Mouse (Mus musculus) lung, embryonic 16.5 days (tissue): ENCODE measurements around the gene Dock9. TPM values are rescaled to one million over a fixed set of nuclear protein-coding genes. Genes with fewer than 3 reads are reported as not detected.
"Not testable (repeated sequence)": the region's sequence is repeated elsewhere in the genome, so short reads cannot be mapped to it uniquely, and the experiment has no call there.

Source experiments
- ATAC-seq: fragments of 200-750 bp; cut with Nextera tagmentation; 2 replicates; pipeline ENCODE4 v1.8.0; 2017; ENCODE audit warnings: low read depth, mild to moderate bottlenecking, moderate library complexity
- H3K27ac ChIP-seq: fragments of 300-500 bp; sonication (generic); 2 replicates; pipeline ENCODE4 v1.5.1; 2014; ENCODE audit warnings: mild to moderate bottlenecking, control low read depth, low read length
- H3K27me3 ChIP-seq: fragments of 300-500 bp; sonication (generic); 2 replicates; pipeline ENCODE4 v1.6.1; 2014; ENCODE audit warnings: low read depth, low read length, mixed read lengths; ENCODE audit not compliant: control insufficient read depth, insufficient read depth
- H3K36me3 ChIP-seq: fragments of 300-500 bp; sonication (generic); 2 replicates; pipeline ENCODE4 v1.6.1; 2014; ENCODE audit warnings: low read length; ENCODE audit not compliant: control insufficient read depth, insufficient read depth
- H3K4me1 ChIP-seq: fragments of 300-500 bp; sonication (generic); replicated peaks from 2 replicates; pipeline ENCODE4 v1.6.1; 2014; ENCODE audit warnings: low read length, mixed read lengths; ENCODE audit not compliant: control insufficient read depth, insufficient read depth
- H3K4me2 ChIP-seq: fragments of 300-500 bp; sonication (generic); 2 replicates; pipeline ENCODE4 v1.6.1; 2014; ENCODE audit warnings: low read depth, low read length, control low read depth
- H3K4me3 ChIP-seq: fragments of 300-500 bp; sonication (generic); 2 replicates; pipeline ENCODE4 v1.5.1; 2014; ENCODE audit warnings: mild to moderate bottlenecking, low read length, control low read depth
- H3K9ac ChIP-seq: fragments of 300-500 bp; sonication (generic); 2 replicates; pipeline ENCODE4 v1.6.1; 2014; ENCODE audit warnings: low read length, control low read depth
- H3K9me3 ChIP-seq: fragments of 300-500 bp; sonication (generic); 2 replicates; pipeline ENCODE4 v1.6.1; 2016; ENCODE audit warnings: low read length; ENCODE audit not compliant: control insufficient read depth
- WGBS: fragments of 180-500 bp; shearing (Covaris S2); extraction: QIAGEN DNeasy Blood & Tissue Kit; methylation state at CpG from one replicate; pipeline ENCODE4 v1.1.7; 2014; 5-methylcytosine and 5-hydroxymethylcytosine counted together
- polyA plus RNA-seq: library from polyadenylated mRNA; unstranded; fragments of >200 nt; fragmentation: Nextera tagmentation; extraction: Ambion mirVana; gene quantifications from 2 replicates; pipeline ENCODE4 v1.2.1, GENCODE M21; 2015

Gene Dock9
- polyA plus RNA-seq, 1 experiment from 2014 or later = 14.3 TPM

DNA sequence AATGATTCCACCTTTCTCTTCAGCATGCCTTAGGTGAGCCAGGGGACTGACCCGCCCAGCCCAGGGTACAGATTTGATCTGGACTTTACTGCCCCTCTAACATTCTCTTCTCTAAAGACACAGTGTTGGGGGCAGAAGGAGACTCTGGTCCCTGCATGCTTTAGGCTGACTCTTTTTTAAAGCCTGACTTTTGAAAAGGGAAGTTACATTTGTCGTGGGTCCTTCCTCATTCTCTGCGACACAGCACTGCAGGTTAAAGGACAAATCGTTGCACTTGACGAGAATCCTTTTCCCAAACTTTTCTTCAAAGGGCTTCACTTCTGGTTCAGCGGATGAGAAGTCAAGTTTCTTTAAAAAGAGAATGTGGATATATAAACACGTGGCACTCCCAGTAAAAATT is 156.4 kb downstream of the Dock9 start:
- ATAC-seq = no peak
- Histone ChIP-seq H3K36me3 (peaks cover 12% of the 10 kb centered on the region), H3K4me1 (peaks cover 6% of the 10 kb centered on the region; the same call in 1 of the 2 replicates), H3K9ac (no peak overlapping the region), H3K27me3 (no peaks in the 10 kb centered on the region), H3K27ac (no peak overlapping the region), H3K4me3 (no peak overlapping the region), H3K4me2 (no peak overlapping the region), H3K9me3 (no peaks in the 10 kb centered on the region)
- 79% methylated on average over 7 of the region's 7 CpGs for WGBS

DNA sequence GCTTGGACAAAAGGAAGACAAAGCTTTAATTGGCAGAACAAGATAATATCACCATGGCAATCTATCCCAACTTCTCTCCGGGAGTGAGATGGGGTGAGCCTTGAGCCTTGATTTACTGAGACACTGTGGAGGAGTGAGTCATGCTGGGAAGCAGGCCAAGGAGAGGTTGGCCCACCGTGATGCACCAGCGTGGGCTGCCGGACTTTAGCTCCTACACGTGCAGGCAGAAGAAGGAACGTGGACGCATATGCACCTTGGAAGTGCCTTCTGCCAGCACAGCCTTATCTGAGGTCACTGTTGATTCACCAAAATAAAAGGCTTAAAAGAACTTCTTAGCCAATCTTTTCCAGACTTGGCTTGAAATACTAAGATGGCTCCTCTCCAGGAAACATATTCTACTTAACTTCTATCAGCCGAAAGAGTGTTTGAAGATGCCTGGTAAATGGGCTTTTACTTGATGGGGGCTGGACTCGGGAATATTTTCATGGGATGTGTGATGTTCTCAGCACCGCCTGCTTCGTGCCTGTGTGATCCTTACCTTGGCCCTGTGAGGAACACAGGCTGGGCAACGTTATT is 160.6 kb downstream of the Dock9 start:
- Histone ChIP-seq H3K4me2 (no peak overlapping the region), H3K27me3 (no peaks in the 10 kb centered on the region), H3K4me3 (no peak overlapping the region), H3K4me1 (peaks cover 8% of the 10 kb centered on the region), H3K9me3 (no peaks in the 10 kb centered on the region), H3K9ac (no peak overlapping the region), H3K36me3 (peaks cover 12% of the 10 kb centered on the region), H3K27ac (no peak overlapping the region)
- ATAC-seq = peak; percentile 60
- WGBS = 34% methylated on average over 12 of the region's 12 CpGs

DNA sequence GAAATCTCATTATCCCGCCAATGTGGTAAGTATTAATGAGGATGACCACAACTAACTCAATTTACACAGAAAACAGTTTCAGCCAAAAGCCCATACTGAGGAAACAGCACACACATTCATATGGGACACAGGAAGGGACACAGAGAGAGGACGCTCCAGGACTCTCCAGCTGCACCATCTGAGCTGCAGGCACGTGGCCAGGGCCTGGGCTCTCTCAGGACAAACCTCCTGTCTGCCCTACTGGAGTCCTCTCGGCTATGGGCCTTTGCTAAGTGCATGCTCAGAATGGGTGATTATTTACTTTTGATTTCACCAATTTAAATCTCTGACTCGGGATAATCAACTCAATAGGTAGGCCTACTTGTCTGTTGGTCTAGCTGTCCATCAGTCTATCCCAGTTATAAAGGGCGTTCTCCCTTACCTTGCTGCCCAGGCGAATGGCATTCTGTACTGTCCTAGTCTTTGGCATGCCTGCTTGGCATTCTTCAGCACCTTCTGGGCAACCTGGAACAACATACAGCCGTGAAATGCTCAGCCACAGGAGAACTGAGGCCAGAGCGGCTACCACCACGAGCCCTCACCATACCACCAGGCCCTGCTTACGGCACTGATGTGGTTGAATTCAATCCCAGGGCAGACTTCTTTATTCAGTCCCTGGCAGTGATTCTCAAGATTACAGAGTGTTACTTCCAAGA is 162.8 kb downstream of the Dock9 start:
- H3K4me1 ChIP-seq = peaks cover 8% of the 10 kb centered on the region
- H3K36me3 ChIP-seq = peaks cover 9% of the 10 kb centered on the region
- no peaks in the 10 kb centered on the region for H3K9me3 ChIP-seq
- no peaks in the 10 kb centered on the region for H3K27me3 ChIP-seq
- 74% methylated on average over 11 of the region's 11 CpGs for WGBS
- no peak for ATAC-seq
- H3K27ac ChIP-seq = no peak overlapping the region
- H3K4me2 ChIP-seq = no peak overlapping the region
- H3K4me3 ChIP-seq = no peak overlapping the region
- no peak overlapping the region for H3K9ac ChIP-seq

DNA sequence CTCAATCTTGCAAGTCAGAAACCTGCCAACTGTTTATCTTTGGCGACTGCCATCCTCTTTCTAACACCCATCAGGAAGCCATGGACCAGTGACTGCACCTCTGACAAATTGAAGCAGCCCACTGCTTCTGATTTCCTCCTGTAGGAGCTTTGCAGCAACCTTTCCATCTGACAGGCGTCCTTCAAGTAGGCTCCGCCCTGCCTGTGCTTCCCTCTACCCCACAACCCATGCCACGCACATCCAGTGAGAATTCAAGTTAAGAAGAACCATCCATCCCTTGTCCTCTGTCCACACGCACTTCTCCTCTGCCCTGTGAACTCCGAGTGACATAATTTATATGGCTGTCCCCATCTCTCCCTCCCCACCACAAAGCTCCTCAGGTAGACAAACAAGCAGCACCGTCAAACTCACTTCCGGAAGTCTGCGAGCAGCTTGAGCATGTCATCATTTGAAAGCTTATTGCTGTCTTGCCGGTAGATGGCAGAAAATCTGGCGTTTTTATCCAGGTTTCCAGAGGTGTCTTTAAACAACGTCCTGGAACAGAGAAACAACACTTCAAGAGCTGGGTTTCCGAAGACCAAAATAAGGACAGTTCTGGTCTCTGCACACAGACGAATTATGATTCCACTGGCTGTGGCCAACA is 163.4 kb downstream of the Dock9 start:
- no peak overlapping the region for H3K4me3 ChIP-seq
- no peak overlapping the region for H3K27ac ChIP-seq
- no peaks in the 10 kb centered on the region for H3K9me3 ChIP-seq
- 48% methylated on average over 14 of the region's 14 CpGs for WGBS
- H3K4me2 ChIP-seq = no peak overlapping the region
- H3K36me3 ChIP-seq = peaks cover 8% of the 10 kb centered on the region
- no peak for ATAC-seq
- no peak overlapping the region for H3K9ac ChIP-seq
- H3K27me3 ChIP-seq = no peaks in the 10 kb centered on the region
- H3K4me1 ChIP-seq = peaks cover 8% of the 10 kb centered on the region

DNA sequence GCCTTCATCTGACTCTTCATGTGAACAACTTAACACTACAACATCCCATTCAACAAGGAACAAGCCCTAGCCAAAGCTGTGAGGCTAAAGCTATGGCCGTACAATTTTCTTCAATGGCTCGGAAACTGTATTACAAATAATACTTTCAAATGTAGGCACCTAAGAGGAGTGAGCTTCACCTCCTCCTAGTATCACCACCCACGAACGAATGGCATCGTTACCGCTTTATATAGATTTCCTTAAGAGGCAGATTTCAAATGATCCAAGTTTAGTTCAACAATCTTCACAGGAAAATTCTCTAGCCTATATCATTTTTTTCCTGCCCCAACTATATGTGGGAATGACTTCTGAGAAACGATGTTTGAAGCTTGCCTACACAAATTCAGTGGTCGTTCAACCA is 165.7 kb downstream of the Dock9 start:
- no peak overlapping the region for H3K9ac ChIP-seq
- no peak overlapping the region for H3K4me3 ChIP-seq
- H3K4me1 ChIP-seq = peaks cover 5% of the 10 kb centered on the region
- H3K36me3 ChIP-seq = peaks cover under 1% of the 10 kb centered on the region; the same call in 1 of the 2 replicates
- no peaks in the 10 kb centered on the region for H3K9me3 ChIP-seq
- WGBS = 94% methylated on average over 8 of the region's 8 CpGs
- no peak for ATAC-seq
- no peak overlapping the region for H3K27ac ChIP-seq
- no peak overlapping the region for H3K4me2 ChIP-seq
- H3K27me3 ChIP-seq = no peaks in the 10 kb centered on the region

DNA sequence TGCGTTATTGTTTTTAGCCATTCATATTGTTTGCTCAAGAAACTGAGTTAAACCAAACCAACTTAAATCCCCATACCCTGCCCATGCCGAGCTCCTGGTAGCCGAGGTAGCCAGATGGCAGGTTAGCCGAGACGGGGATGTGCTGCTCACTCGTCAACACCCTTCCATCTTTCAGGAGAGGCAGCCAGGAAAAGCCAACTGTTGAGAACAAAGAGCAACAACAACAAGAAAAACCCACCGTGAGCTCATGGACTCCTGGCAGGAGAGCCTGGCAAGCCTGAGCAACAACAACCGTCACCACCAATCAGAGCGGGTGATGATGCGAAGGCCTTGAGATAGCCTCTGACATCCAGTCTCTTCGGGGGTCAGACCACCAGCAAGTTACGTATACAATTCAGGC is 170.9 kb downstream of the Dock9 start:
- no peak overlapping the region for H3K27ac ChIP-seq
- H3K27me3 ChIP-seq = no peaks in the 10 kb centered on the region
- WGBS = 62% methylated on average over 12 of the region's 12 CpGs
- no peak for ATAC-seq
- no peak overlapping the region for H3K4me3 ChIP-seq
- no peaks in the 10 kb centered on the region for H3K9me3 ChIP-seq
- no peak overlapping the region for H3K9ac ChIP-seq
- no peaks in the 10 kb centered on the region; the same call in 1 of the 2 replicates for H3K4me1 ChIP-seq
- H3K4me2 ChIP-seq = no peak overlapping the region
- peaks cover 13% of the 10 kb centered on the region for H3K36me3 ChIP-seq

DNA sequence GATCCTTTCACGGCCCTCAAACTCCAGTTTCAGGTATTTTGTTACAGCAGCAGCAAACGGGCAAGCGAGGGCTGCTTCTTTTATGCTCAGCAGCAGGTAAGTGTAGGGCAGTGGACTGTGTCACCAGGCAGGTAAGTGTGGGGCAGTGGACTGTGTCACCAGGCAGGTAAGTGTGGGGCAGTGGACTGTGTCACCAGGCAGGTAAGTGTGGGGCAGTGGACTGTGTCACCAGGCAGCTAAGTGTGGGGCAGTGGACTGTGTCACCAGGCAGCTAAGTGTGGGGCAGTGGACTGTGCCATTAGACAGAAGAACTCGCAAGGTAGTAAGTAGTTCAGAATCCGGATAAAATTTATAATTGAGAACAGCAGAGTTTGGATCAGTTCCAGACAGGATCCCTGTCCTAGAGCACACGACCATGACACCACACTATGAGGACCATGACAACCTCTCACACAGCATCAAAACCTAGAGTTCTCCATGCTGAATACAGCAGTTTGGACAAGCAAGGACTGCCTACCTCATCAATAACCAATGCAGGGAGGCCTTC is 173.6 kb downstream of the Dock9 start:
- ATAC-seq = not testable (repeated sequence)

DNA sequence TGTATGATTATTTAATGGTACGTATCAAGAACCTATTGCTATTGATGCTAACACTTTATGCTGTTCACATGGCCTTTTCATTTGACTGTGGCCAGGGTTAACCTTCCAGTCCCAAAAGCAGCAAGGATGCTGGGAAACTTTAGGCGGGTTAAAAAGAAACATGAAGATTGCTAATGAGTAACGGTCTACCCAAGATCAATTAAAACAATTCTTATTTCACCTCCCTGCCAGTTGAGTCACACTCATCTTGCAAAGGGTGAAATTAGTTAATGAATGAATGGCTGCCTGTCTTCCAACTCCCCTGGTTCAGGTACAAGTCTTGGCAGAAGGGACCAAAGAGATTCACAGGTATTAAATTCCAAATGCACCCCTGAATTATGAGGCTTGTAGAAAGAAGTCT is 175.8 kb downstream of the Dock9 start:
- peaks cover 20% of the 10 kb centered on the region for H3K36me3 ChIP-seq
- H3K27me3 ChIP-seq = no peaks in the 10 kb centered on the region
- H3K9me3 ChIP-seq = no peaks in the 10 kb centered on the region
- H3K4me3 ChIP-seq = no peak overlapping the region
- H3K9ac ChIP-seq = no peak overlapping the region
- no peak overlapping the region for H3K4me2 ChIP-seq
- no peaks in the 10 kb centered on the region; the same call in 1 of the 2 replicates for H3K4me1 ChIP-seq
- WGBS = 90% methylated on average over 3 of the region's 3 CpGs
- no peak for ATAC-seq
- H3K27ac ChIP-seq = no peak overlapping the region

More for the DNA sequence above, 173.6 kb downstream of the Dock9 start:
- not testable (repeated sequence) for H3K27me3 ChIP-seq, H3K27ac ChIP-seq, H3K9me3 ChIP-seq, H3K4me1 ChIP-seq, H3K4me2 ChIP-seq, H3K4me3 ChIP-seq, H3K9ac ChIP-seq
- H3K36me3 ChIP-seq = peaks cover 22% of the 10 kb centered on the region
- WGBS = 83% methylated on average over 6 of the region's 6 CpGs

DNA sequence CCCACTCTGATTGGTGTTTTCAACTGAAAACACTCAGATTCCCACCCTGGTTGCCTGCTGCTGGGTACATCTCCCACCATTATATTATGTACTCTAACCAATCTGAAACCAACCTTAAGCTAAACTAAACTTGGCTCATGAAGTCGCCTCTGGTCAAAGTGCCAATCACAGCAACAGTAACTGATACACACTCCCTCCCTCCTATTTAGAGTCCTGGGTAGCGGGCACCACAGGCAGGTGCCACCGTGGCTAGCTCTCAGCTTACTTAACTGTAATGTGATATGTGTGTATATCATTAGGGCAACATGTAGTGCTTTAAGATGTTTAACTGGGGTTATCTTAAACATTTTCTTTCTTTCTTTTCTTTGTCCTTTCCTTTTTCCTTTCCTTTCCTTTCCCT is 177.1 kb downstream of the Dock9 start:
- ATAC-seq = no peak
- H3K4me1 ChIP-seq = no peaks in the 10 kb centered on the region; the same call in 1 of the 2 replicates
- WGBS = 64% methylated on average over 3 of the region's 3 CpGs
- H3K4me2 ChIP-seq = no peak overlapping the region
- no peak overlapping the region for H3K4me3 ChIP-seq
- no peak overlapping the region for H3K27ac ChIP-seq
- H3K27me3 ChIP-seq = no peaks in the 10 kb centered on the region
- H3K36me3 ChIP-seq = peaks cover 18% of the 10 kb centered on the region
- no peaks in the 10 kb centered on the region for H3K9me3 ChIP-seq
- no peak overlapping the region for H3K9ac ChIP-seq
